Mouse (Mus musculus) heart, embryonic 14.5 days (tissue): ENCODE results near the gene Gm49450. TPM values are rescaled to one million over a fixed set of nuclear protein-coding genes. Genes with fewer than 3 reads are reported as not detected.
"Not testable (repeated sequence)": the region's sequence is repeated elsewhere in the genome, so short reads cannot be mapped to it uniquely, and the experiment has no call there.

Experiments
- ATAC-seq: fragments of 200-750 bp; cut with Nextera tagmentation; 2 replicates; pipeline ENCODE4 v1.8.0; 2017; ENCODE audit warnings: low read depth, moderate TSS enrichment; ENCODE audit not compliant: insufficient number of reproducible peaks, insufficient read depth, low FRiP score
- H3K27ac ChIP-seq, 2 experiments: fragments of 200-500 bp in 1 of 2; fragments of 300-500 bp in 1 of 2; sonication (generic) in 1 of 2; replicated peaks in 1 of 2; 2 replicates each; pipeline ENCODE4 v1.5.1; 2012 to 2014; ENCODE audit warnings: low read depth in 2 of 2, low read length in 2 of 2, control low read depth in 1 of 2, mild to moderate bottlenecking in 1 of 2, mixed read lengths in 1 of 2; ENCODE audit not compliant: control insufficient read depth in 1 of 2, insufficient read depth in 1 of 2
- H3K27me3 ChIP-seq: fragments of 300-500 bp; sonication (generic); 2 replicates; pipeline ENCODE4 v1.6.1; 2014; ENCODE audit warnings: mild to moderate bottlenecking, low read length, control low read depth; ENCODE audit not compliant: control insufficient read depth, insufficient read depth
- H3K36me3 ChIP-seq: fragments of 300-500 bp; sonication (generic); 2 replicates; pipeline ENCODE4 v1.6.1; 2014; ENCODE audit warnings: mild to moderate bottlenecking, control low read depth, low read length, mixed read lengths; ENCODE audit not compliant: control insufficient read depth, insufficient read depth
- H3K4me1 ChIP-seq, 2 experiments: fragments of 200-500 bp in 1 of 2; fragments of 300-500 bp in 1 of 2; sonication (generic) in 1 of 2; 2 replicates each; pipeline ENCODE4 v1.6.1; 2012 to 2014; ENCODE audit warnings: low read length in 2 of 2, control low read depth in 1 of 2, mixed read lengths in 1 of 2; ENCODE audit not compliant: control insufficient read depth in 2 of 2, insufficient read depth in 2 of 2
- H3K4me2 ChIP-seq: fragments of 300-500 bp; sonication (generic); 2 replicates; pipeline ENCODE4 v1.6.1; 2014; ENCODE audit warnings: mild to moderate bottlenecking, low read length
- H3K4me3 ChIP-seq, 2 experiments: fragments of 200-500 bp in 1 of 2; fragments of 300-500 bp in 1 of 2; sonication (generic) in 1 of 2; 2 replicates each; pipeline ENCODE4 v1.5.1; 2012 to 2014; ENCODE audit warnings: low read length in 2 of 2, mild to moderate bottlenecking in 2 of 2, control low read depth in 1 of 2, low read depth in 1 of 2, moderate library complexity in 1 of 2; ENCODE audit not compliant: control insufficient read depth in 1 of 2, insufficient read depth in 1 of 2
- H3K9ac ChIP-seq: fragments of 300-500 bp; sonication (generic); 2 replicates; pipeline ENCODE4 v1.6.1; 2014; ENCODE audit warnings: mild to moderate bottlenecking, low read length
- H3K9me3 ChIP-seq: fragments of 300-500 bp; sonication (generic); 2 replicates; pipeline ENCODE4 v1.6.1; 2016; ENCODE audit warnings: low read length, control low read depth; ENCODE audit not compliant: control insufficient read depth
- WGBS: fragments of 180-500 bp; shearing (Covaris S2); extraction: QIAGEN DNeasy Blood & Tissue Kit; methylation state at CpG from one replicate; pipeline ENCODE4 v1.1.7; 2014; 5-methylcytosine and 5-hydroxymethylcytosine counted together
- polyA plus RNA-seq: library from polyadenylated mRNA; unstranded; fragments of >200 nt; fragmentation: Nextera tagmentation; extraction: Ambion mirVana; gene quantifications from 2 replicates; pipeline ENCODE4 v1.2.1, GENCODE M21; 2014

Gene Gm49450
- polyA plus RNA-seq, 1 experiment from 2014 or later: not detected

DNA sequence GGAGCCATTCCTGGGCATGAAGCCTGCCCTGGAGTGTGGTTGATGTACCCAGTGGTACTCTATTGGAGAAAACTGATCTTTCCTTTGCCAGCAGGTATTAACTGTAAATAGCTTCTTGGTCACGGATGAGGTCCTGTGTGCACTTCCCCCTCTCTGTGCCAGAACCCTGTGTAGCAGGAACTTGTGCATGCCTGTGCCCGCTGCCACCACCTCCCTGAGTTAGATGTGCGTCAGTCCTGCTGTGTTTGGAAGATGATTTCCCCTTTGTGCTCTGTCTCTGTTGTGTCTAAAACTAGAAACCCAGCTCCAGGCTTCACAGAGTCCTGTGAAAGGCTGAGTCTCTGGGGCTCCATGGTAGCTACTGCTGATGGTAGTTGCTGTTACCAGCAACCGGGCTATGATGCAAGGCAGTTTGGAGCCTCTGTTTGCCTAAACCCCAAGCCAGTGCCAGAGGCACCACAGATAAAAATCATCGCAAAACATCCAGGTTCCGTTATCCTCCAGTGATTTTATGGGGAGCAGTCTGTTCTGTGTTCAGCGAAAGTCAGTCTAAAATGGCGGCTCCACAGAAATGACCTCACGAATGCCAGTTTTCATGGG lies 19.8 kb upstream of the Gm49450 start:
- 88% methylated on average over 9 of the region's 9 CpGs for WGBS
- peaks cover 27 to 37% of the 10 kb centered on the region in 2 experiments for H3K4me1 ChIP-seq
- H3K36me3 ChIP-seq: no peaks in the 10 kb centered on the region
- no peak overlapping the region for H3K4me2 ChIP-seq
- H3K27ac ChIP-seq: no peak overlapping the region
- no peak overlapping the region for H3K4me3 ChIP-seq
- ATAC-seq: no peak
- no peak overlapping the region for H3K9ac ChIP-seq
- H3K27me3 ChIP-seq: no peaks in the 10 kb centered on the region
- H3K9me3 ChIP-seq: no peaks in the 10 kb centered on the region

- peaks cover 14 to 24% of the 10 kb centered on the region in 2 experiments for H3K4me1 ChIP-seq
- H3K9me3 ChIP-seq, H3K36me3 ChIP-seq, H3K27ac ChIP-seq, H3K4me2 ChIP-seq, H3K27me3 ChIP-seq, H3K9ac ChIP-seq, H3K4me3 ChIP-seq, ATAC-seq: not testable (repeated sequence)
- WGBS: 62% methylated on average over 15 of the region's 15 CpGs
Observed at GRCm38 (mm10) chr15:98971576-98972320, 18.4 kb upstream of the Gm49450 start.

DNA sequence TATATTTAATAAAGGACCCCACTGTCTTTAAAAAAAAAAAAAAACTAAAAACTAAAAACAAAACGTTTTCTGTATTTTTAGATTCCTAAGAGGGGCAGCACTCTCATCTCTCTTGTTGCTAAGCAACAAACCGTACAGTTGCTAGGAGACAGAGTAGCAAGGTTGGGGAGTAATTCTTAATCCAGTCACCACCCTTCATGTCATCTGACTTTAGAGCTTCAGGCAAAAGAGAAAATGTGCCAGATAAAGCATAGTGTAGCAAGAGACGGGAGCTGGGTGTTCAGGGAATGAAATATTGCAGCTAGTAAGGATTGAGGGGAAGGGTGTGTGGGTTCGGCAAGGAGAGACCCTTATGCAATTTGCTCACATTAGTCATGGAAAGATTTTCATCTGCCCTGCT lies 17.8 kb upstream of the Gm49450 start:
- 43% methylated on average over 4 of the region's 4 CpGs for WGBS
- Histone ChIP-seq H3K4me2 (no peak overlapping the region), H3K9me3 (no peaks in the 10 kb centered on the region), H3K4me1 (peaks cover 11 to 20% of the 10 kb centered on the region in 2 experiments), H3K9ac (no peak overlapping the region), H3K4me3 (no peak overlapping the region), H3K27me3 (no peaks in the 10 kb centered on the region), H3K27ac (no peak overlapping the region), H3K36me3 (no peaks in the 10 kb centered on the region)
- ATAC-seq: no peak

DNA sequence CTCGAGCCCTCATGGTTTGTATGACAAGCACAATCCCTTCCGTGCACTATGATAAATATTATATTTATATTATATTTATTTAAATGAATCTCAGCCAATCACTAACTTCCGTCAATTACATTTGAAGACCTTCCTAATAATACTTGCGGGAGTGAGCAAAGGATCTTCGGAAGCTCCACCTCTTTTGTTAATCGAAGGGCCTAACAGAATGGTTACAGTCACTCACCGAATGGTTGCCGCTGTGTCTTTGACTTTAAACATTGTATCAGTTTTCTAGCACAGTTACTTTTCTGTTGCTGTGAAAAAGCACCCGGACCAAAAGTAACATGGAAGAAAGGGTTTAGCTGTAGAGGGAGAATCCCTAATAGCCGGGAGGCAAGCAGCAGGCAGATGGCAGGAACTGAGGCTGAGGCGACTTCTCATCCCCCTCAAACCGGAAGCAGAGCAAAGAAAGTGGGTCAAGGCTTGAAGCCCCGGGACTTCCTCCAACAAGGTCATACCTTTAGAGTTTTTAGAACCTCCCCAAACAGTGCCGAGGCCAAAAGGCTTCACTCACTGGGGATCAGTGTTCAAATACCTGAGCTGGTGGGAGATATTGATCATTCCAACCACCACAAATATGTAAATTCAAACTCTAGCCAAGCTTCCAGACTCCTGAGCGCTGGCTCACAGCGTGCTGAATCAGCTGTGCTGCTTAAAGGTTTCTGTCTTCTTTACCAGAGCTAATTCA lies 16.2 kb upstream of the Gm49450 start:
- Histone ChIP-seq H3K36me3 (no peaks in the 10 kb centered on the region), H3K9me3 (no peaks in the 10 kb centered on the region), H3K4me3 (no peak overlapping the region), H3K9ac (0 out of 2 replicates have a peak overlapping the region, but pooled peaks have one; percentile 2), H3K27me3 (no peaks in the 10 kb centered on the region), H3K4me1 (peaks cover 11 to 20% of the 10 kb centered on the region in 2 experiments), H3K27ac (peak overlapping the region in 1 of 2 experiments; percentile 10; a peak in 1 of 4 replicates), H3K4me2 (peak overlapping the region; percentile 42)
- no peak for ATAC-seq
- WGBS: 29% methylated on average over 16 of the region's 16 CpGs

GRCm38 (mm10) chr15:98968701-98969371 lies 15.5 kb upstream of the Gm49450 start:
- Histone ChIP-seq H3K4me1 (peaks cover 11 to 20% of the 10 kb centered on the region in 2 experiments), H3K36me3 (no peaks in the 10 kb centered on the region), H3K4me2 (peak overlapping the region; percentile 42), H3K27ac (peak overlapping the region; percentile 10 to 31; a peak in 2 of 4 replicates), H3K9me3 (no peaks in the 10 kb centered on the region), H3K27me3 (no peaks in the 10 kb centered on the region), H3K4me3 (no peak overlapping the region), H3K9ac (0 out of 2 replicates have a peak overlapping the region, but pooled peaks have one; percentile 2)
- no peak for ATAC-seq
- WGBS: 8% methylated on average over 12 of the region's 12 CpGs

DNA sequence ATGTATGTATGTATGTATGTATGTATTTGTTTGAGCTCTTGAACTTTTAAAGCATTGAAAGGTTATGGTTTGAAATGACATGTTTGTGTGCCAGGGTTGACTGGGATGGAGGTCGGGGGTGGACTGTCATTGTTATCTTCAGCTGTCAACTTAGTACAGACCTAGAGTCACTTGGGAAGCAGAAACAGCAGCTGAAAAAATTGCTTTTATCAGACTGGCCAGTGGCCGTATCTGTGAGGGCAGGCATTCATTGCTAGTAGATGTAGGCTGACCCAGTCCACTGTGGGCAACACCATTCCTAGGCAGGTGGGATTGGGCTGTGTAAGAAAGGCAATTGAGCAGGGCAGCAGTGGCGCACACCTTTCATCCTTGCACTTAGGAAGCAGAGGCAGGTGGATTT lies 6.2 kb upstream of the Gm49450 start:
- no peaks in the 10 kb centered on the region for H3K9me3 ChIP-seq
- no peak overlapping the region for H3K9ac ChIP-seq
- no peak overlapping the region for H3K27ac ChIP-seq
- no peak for ATAC-seq
- H3K4me3 ChIP-seq: no peak overlapping the region
- no peaks in the 10 kb centered on the region for H3K36me3 ChIP-seq
- WGBS: 45% methylated on average over 3 of the region's 3 CpGs
- no peaks in the 10 kb centered on the region for H3K27me3 ChIP-seq
- no peak overlapping the region for H3K4me2 ChIP-seq
- H3K4me1 ChIP-seq: peaks cover 2 to 5% of the 10 kb centered on the region in 2 experiments; a peak in 2 of 4 replicates

GRCm38 (mm10) chr15:98958901-98959420 lies 5.6 kb upstream of the Gm49450 start:
- no peaks in the 10 kb centered on the region for H3K36me3 ChIP-seq
- H3K4me2 ChIP-seq: no peak overlapping the region
- no peak overlapping the region for H3K9ac ChIP-seq
- no peak overlapping the region for H3K4me3 ChIP-seq
- 90% methylated on average over 4 of the region's 4 CpGs for WGBS
- H3K4me1 ChIP-seq: peaks cover 3 to 6% of the 10 kb centered on the region in 2 experiments; a peak in 2 of 4 replicates
- no peaks in the 10 kb centered on the region for H3K9me3 ChIP-seq
- ATAC-seq: no peak
- no peak overlapping the region for H3K27ac ChIP-seq
- H3K27me3 ChIP-seq: no peaks in the 10 kb centered on the region
